In genomic region chr4:98955986-98956385, GRCm38 (mm10) we compare ENCODE assay signal across 20 mouse cellular contexts.
"Had no signal": no experiment of that assay in that cellular context is flagged by ENCODE, and none has a peak within 500 bp of the region (broad histone marks: within the 10 kb centered on the region; RNA-seq: fewer than 3 reads in every experiment).

No protein-coding gene starts in this region.

- H3K4me1 ChIP-seq: limb, embryonic 15.5 days; midbrain, embryonic 12.5 days; midbrain, embryonic 15.5 days; neural tube, embryonic 13.5 days; stomach, embryonic 15.5 days had no signal

- ATAC-seq: liver, postnatal 0 days; lung, postnatal 0 days; midbrain, embryonic 15.5 days had no signal

- DNase-seq: kidney, postnatal 25 days; left cerebral cortex, postnatal 4 days; liver, postnatal 0 days; lung, embryonic 14.5 days; retina, postnatal 1 day; right cerebral cortex, postnatal 25 days; spleen, adult 18-20 months; thymus, postnatal 36 days had no signal

- H3K4me3 ChIP-seq: limb, embryonic 12.5 days; limb, embryonic 15.5 days; midbrain, embryonic 12.5 days; midbrain, embryonic 15.5 days; myocyte; neural tube, embryonic 13.5 days; stomach, embryonic 15.5 days had no signal

- H3K27ac ChIP-seq: kidney, postnatal 0 days; limb, embryonic 12.5 days; limb, embryonic 15.5 days; liver, embryonic 14.5 days; macrophage; midbrain, embryonic 12.5 days; midbrain, embryonic 15.5 days; neural tube, embryonic 13.5 days; stomach, embryonic 15.5 days had no signal

- H3K27me3 ChIP-seq: limb, embryonic 12.5 days; limb, embryonic 15.5 days; midbrain, embryonic 12.5 days; midbrain, embryonic 15.5 days; neural tube, embryonic 13.5 days; stomach, embryonic 15.5 days had no signal

- H3K9ac ChIP-seq: limb, embryonic 12.5 days; limb, embryonic 15.5 days; liver, embryonic 14.5 days; liver, postnatal 0 days; lung, embryonic 14.5 days; midbrain, embryonic 12.5 days; midbrain, embryonic 15.5 days; neural tube, embryonic 13.5 days; stomach, embryonic 15.5 days had no signal

- H3K4me2 ChIP-seq: limb, embryonic 12.5 days; limb, embryonic 15.5 days; liver, embryonic 11.5 days; lung, embryonic 14.5 days; midbrain, embryonic 12.5 days; midbrain, embryonic 15.5 days; neural tube, embryonic 13.5 days; stomach, embryonic 15.5 days had no signal

- H3K9me3 ChIP-seq: limb, embryonic 12.5 days; limb, embryonic 15.5 days; midbrain, embryonic 12.5 days; midbrain, embryonic 15.5 days; neural tube, embryonic 13.5 days; stomach, embryonic 15.5 days had no signal
